Mouse (Mus musculus) kidney, adult 11 months (tissue): ENCODE measurements at regions not wholly inside any gene's neighbourhood (a gene's known extent, or its start where the extent isn't known, plus 50 kb on each side); places are given as distances from the start of the nearest gene placed in this dataset.

Experiments used
- DNase-seq: peaks from one replicate; pipeline ENCODE4 v3.0.0; 2022

- DNase-seq = no peak
Observed at GRCm38 (mm10) chr9:59232682-59233081, 58.7 kb upstream of the Adpgk start.

GRCm38 (mm10) chr9:59231947-59232346 lies 59.4 kb upstream of the Adpgk start:
- no peak for DNase-seq

GRCm38 (mm10) chr9:59231186-59231585 lies 60.2 kb upstream of the Adpgk start:
- DNase-seq = no peak

GRCm38 (mm10) chr9:59230161-59230560 lies 61.2 kb upstream of the Adpgk start:
- no peak for DNase-seq

GRCm38 (mm10) chr9:59227948-59228347 lies 63.4 kb upstream of the Adpgk start:
- DNase-seq = no peak

GRCm38 (mm10) chr9:59226361-59226760 lies 65.0 kb upstream of the Adpgk start:
- no peak for DNase-seq

GRCm38 (mm10) chr9:59219277-59219676 lies 72.1 kb upstream of the Adpgk start:
- DNase-seq = no peak

- DNase-seq = no peak
Observed at GRCm38 (mm10) chr9:59202654-59203514, 88.5 kb upstream of the Adpgk start.

- DNase-seq = no peak
Observed at GRCm38 (mm10) chr9:59199495-59200196, 91.7 kb upstream of the Adpgk start.

GRCm38 (mm10) chr9:59198221-59198875 lies 93.0 kb upstream of the Adpgk start:
- DNase-seq = no peak

GRCm38 (mm10) chr9:59197506-59197905 lies 93.9 kb upstream of the Adpgk start:
- DNase-seq = no peak

- DNase-seq = no peak
Observed at GRCm38 (mm10) chr9:59193971-59194370, 97.4 kb upstream of the Adpgk start.

- DNase-seq = peak; percentile 15
Observed at GRCm38 (mm10) chr9:59189141-59189540, 102.2 kb upstream of the Adpgk start.

GRCm38 (mm10) chr9:59188411-59188810 lies 102.9 kb upstream of the Adpgk start:
- DNase-seq = no peak

GRCm38 (mm10) chr9:59186326-59186725 lies 105.0 kb upstream of the Adpgk start:
- no peak for DNase-seq

GRCm38 (mm10) chr9:59184089-59184488 lies 107.3 kb upstream of the Adpgk start:
- DNase-seq = no peak

GRCm38 (mm10) chr9:59182906-59183305 lies 108.5 kb upstream of the Adpgk start:
- no peak for DNase-seq

GRCm38 (mm10) chr9:59182490-59182889 lies 108.9 kb upstream of the Adpgk start:
- DNase-seq = no peak

GRCm38 (mm10) chr9:59171576-59171975 lies 119.8 kb upstream of the Adpgk start:
- peak; percentile 12 for DNase-seq

GRCm38 (mm10) chr9:59163390-59163976 lies 127.2 kb upstream of the Neo1 start:
- no peak for DNase-seq

GRCm38 (mm10) chr9:59162954-59163353 lies 126.7 kb upstream of the Neo1 start:
- no peak for DNase-seq

GRCm38 (mm10) chr9:59157663-59158062 lies 121.4 kb upstream of the Neo1 start:
- no peak for DNase-seq

GRCm38 (mm10) chr9:59153945-59154344 lies 117.7 kb upstream of the Neo1 start:
- no peak for DNase-seq
